Mouse (Mus musculus): Measurements from ENCODE around the gene Dhrs3.

The Dhrs3 gene

DNA sequence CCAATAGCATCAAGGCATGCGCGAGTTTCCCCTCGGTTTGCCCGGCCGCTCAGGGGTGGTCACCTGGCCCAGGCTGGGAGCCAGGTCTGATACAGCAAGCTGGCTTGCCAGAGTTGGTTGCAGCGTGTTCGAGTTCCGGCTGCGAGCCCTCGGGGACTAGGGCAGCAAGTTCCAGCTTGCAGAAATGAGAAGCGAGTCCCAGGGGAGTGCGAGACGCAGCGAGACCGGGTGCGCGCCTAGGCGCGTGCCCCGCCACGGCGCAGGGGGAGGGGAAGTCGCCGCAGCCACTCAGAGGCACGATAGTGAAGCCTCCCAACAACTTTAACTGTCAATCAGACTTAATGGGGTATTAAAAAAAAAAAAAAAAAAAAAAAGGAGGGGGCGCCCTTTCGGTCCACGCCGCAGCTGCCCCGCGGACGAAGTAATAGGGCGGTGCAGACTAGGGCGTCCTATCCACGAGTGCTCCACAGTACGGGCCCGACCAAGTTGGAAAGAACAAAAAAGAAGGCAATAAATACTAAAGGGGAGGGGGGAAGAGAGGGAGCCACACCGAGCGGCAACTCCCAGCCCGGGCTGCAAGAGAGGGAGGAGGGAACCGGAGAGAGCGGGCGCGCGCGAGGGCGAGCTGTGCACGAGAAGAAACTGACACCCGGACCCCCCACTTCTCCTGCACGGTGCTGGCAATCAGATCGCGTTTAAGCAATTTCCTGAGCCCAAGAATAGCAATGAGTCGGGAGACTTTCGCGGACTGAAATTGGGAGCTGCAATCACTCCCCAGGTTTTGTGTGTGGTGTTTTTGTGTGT lies at the start of gene Dhrs3:
TSS of gene Dhrs3 (plus strand) at position 695 of the 804 bp plus-strand sequence.
- peak; percentile 80 for DNase-seq (ENCODE audit: low read depth, low spot score)

DNA sequence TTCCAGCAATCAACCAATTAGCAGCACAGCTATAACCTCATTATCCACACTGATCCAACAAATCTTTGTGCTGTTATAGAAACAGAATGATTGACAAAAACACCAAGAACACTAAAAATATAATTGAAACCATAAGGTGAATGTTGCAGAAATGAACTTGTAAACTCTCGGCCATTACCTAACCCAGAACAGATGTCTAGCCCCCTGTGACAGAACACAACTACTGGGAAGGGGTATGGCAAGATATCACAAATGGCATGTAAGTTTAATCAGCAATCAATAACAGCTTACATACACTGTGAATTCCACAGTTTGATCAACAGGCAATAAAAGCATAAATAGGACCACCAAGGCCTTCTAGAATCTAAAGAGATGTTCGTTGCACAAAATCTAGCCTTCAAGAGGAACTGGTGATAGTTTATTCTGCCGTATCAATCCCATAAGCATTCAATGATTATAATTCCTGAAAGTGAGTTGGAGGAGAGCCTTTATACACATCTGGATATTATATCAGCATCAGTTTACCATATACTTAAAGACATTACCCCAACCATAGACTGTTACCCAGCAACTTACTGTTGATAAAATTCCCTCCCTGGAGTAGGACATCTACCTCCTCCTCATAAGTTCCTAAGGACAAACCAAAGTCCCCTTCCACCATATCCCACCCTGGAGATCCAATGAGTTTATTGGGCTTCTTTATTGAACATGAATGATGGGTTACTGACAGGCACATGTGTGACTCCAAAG lies 30.7 kb upstream of the Dhrs3 start:
- no peak for DNase-seq (ENCODE audit: low read depth, low spot score)

- DNase-seq (ENCODE audit: low read depth, low spot score): no peak
Observed at GRCm38 (mm10) chr4:144867926-144868325, 24.7 kb upstream of the Dhrs3 start.

DNA sequence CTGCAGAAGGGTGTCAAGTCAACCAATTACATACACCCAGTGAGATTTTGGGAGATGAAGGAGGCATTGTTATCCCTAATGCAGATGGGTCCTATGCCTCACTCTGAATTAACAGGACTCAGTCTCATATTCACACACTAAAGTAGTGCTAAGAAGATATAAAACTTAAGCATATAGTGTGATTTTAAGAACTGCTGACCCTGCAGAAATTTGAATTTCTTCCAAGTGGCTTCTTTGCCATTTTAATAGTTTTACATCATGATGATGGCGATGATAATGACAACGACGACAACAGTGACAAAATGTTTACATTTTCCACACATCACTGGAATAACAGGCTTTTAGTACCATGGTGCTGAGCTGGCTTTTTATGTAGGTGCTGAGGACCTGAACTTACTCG lies 24.0 kb upstream of the Dhrs3 start:
- no peak for DNase-seq (ENCODE audit: low read depth, low spot score)

GRCm38 (mm10) chr4:144872905-144873304 lies 19.7 kb upstream of the Dhrs3 start:
- DNase-seq (ENCODE audit: low read depth, low spot score): peak; percentile 46

GRCm38 (mm10) chr4:144875576-144876093 lies 17.0 kb upstream of the Dhrs3 start:
- no peak for DNase-seq (ENCODE audit: low read depth, low spot score)

- no peak for DNase-seq (ENCODE audit: low read depth, low spot score)
Observed at GRCm38 (mm10) chr4:144879549-144879948, 13.1 kb upstream of the Dhrs3 start.

- no peak for DNase-seq (ENCODE audit: low read depth, low spot score)
Observed at GRCm38 (mm10) chr4:144881376-144881775, 11.3 kb upstream of the Dhrs3 start.

DNA sequence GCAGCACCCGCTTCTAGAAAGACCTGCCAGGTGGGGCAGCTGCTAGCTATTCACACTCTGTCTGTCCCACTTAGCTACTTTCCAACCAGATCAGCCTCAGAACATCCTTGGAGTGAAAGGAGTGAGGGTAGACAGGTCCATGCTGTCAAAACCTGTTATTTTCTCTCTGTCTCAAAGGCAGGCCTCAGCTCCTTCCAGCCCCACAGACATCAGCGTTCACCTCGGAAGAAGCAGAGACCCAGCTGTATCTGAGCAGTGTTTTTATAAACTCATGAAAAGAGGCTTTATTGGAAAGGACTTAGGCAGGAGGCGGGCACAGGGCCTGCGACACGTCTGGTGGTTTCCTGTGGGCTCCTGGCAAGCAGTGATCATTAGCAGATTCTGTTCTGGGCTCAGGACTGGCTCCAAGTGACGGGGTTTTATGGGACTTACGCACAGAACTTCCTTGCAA lies 9.7 kb upstream of the Dhrs3 start:
- DNase-seq (ENCODE audit: low read depth, low spot score): no peak

- no peak for DNase-seq (ENCODE audit: low read depth, low spot score)
Observed at GRCm38 (mm10) chr4:144886460-144886859, 6.2 kb upstream of the Dhrs3 start.

- DNase-seq (ENCODE audit: low read depth, low spot score): no peak
Observed at GRCm38 (mm10) chr4:144888750-144889149, 3.9 kb upstream of the Dhrs3 start.

GRCm38 (mm10) chr4:144889505-144890301 lies 2.9 kb upstream of the Dhrs3 start:
- DNase-seq (ENCODE audit: low read depth, low spot score): no peak

DNA sequence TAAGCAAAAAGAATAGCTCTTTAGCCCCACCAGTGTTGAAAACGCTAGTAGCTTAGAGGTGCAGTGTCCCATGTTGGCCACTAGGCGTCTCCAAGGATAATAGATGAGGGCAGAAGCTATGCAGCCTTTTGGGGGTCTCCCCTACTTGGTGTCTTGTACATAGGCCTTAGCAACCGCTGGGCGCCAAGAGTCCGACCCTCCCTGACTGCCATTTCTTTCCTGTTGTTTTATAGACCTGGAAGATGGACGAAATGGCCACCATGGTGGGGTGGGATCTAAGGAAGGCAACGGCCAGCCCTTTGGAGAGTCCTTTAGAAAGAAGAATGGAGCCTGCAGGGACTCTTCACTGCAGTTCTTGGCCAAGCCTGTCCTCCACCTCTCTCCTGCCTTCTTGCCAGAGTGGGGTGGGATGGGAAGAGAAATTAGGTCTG lies 1.9 kb upstream of the Dhrs3 start:
- DNase-seq (ENCODE audit: low read depth, low spot score): peak; percentile 78

DNA sequence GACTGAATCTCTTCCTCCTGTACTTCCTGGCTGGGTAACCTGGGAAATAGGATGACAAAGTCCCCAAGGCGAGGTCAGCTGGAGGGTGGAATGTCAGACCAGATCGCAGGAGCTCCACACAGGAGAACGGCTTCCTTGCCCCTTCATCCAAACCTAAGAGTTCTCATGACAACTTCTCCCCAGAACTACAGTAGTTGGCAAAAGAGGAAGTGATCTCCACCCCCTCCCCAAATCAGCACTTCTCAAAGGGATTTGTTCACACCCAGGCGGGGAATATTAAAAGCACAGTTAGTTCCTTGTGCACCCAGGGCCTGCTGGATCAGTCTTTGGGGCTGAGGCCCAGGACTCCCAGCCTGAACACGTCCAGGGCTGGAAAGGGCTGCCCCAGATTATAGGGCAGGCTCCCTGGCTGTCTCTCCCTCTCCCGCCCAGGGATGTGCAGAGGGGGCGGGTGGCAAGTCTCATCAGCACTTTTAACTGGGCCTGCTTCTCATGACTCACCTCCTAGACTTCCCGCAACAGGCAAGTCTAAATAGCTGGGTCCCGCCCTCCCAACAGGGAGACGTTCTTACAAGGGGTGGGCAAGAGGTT lies 1.4 kb upstream of the Dhrs3 start:
- peak; percentile 56 for DNase-seq (ENCODE audit: low read depth, low spot score)

DNA sequence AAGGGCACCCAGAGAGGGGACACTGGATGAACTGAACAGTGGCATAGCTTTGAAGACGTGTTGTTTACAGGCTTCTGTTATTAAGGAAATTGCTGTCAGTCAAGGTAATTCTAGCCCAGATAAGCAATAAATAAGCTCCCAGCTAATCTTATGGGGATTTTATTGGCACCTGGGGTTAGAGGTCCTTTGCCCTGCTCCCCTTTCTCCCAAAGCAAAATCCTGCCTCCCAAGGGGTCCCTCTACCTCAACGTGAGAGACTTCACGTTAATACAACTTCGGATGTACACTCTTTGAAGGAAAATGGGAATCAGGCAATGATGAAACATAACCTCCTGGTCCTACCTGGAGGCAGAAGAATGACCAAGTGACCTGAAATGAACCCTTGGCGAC lies 889 bp upstream of the Dhrs3 start:
- no peak for DNase-seq (ENCODE audit: low read depth, low spot score)

DNA sequence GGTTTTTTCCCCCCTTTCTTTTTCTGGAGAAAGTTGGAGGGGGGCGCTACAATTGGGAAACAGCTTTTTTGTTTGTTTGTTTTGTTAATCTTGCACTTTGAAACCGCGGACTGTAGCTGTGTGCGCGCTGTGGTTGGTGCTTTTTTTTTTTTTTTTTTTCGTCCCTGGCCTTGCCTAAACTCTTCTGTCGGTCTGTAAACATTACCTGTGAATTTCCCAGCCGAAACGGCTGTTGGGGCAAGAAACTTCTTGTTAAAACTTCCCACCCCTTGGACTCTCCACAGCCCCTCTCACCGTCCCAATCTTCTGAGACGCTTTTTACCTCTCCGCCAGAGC lies 278 bp downstream of the Dhrs3 start:
- no peak for DNase-seq (ENCODE audit: low read depth, low spot score)

- DNase-seq (ENCODE audit: low read depth, low spot score): peak; percentile 43
Observed at GRCm38 (mm10) chr4:144893561-144894486, 1.2 kb downstream of the Dhrs3 start.

DNA sequence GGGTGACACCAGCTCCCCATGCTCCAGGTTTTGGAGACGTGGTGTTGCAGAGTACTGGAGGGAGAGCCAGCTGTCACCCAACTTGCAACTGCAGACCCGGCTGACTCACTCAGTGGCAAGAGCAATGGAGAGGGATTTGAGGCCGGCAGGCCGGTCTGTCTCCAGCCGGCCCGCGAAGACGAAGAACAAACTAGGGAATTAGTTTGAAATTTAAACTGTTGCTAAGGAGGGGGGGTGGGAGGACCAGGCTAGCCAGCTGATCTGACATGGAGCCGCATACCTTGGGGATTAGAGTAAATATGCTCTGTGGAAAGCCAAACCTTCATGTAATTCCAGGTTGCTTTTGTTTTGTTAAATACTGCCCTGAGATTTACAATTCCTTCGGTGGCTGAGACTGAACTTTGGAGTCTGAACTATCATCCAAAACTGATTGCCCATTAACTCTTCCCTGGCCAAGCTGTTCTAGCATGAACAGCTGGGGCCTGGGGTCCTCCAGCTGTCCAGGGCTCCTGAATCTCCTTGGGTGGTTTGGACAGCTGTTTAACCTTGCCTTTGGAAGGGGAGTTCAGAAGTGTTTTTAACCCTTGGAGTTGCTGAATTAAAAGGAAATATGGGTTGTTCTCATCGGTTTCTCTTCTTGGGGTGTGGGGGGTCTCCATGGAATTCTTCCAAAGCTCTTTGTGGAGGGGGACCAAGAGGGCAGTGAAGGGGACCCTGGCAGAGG lies 2.0 kb downstream of the Dhrs3 start:
- DNase-seq (ENCODE audit: low read depth, low spot score): peak; percentile 87

GRCm38 (mm10) chr4:144895211-144895590 lies 2.6 kb downstream of the Dhrs3 start:
- peak; percentile 30 for DNase-seq (ENCODE audit: low read depth, low spot score)

GRCm38 (mm10) chr4:144896321-144896720 lies 3.7 kb downstream of the Dhrs3 start:
- DNase-seq (ENCODE audit: low read depth, low spot score): peak; percentile 44

Data from R1 (cell line).